Mouse (Mus musculus) liver, adult 2 months (tissue): Measurements from ENCODE around the gene Sh3kbp1.

ENCODE experiments used
- CTCF ChIP-seq: fragments of 200-500 bp; IDR thresholded peaks from 2 replicates; pipeline ENCODE4 v1.5.1; 2011; ENCODE audit warnings: low read depth, low read length, control low read depth
- POLR2A ChIP-seq: fragments of 200-500 bp; IDR thresholded peaks from 2 replicates; pipeline ENCODE4 v1.6.1; 2011; ENCODE audit warnings: low read length, control low read depth; ENCODE audit not compliant: insufficient read depth; ENCODE audit errors: extremely low read depth

- TF ChIP-seq CTCF, result no peak
- TF ChIP-seq POLR2A, result no peak
Observed at GRCm38 (mm10) chrX:159676242-159676641, 49.2 kb downstream of the Sh3kbp1 start.
